Mouse (Mus musculus) myocyte (in vitro differentiated cells): ENCODE data around the gene Cyp4a12b. TPM values are rescaled to one million over a fixed set of nuclear protein-coding genes. Genes with fewer than 3 reads are reported as not detected.

Source experiments
- H3K27me3 ChIP-seq: one replicate; pipeline ENCODE4 v1.6.1; 2011; ENCODE audit not compliant: control insufficient read depth, insufficient read depth, insufficient read length
- H3K36me3 ChIP-seq: one replicate; pipeline ENCODE4 v1.6.1; 2011; ENCODE audit not compliant: control insufficient read depth, insufficient read depth
- H3K4me2 ChIP-seq: one replicate; pipeline ENCODE4 v1.6.1; 2011; ENCODE audit warnings: low read depth, control low read depth
- H3K4me3 ChIP-seq: one replicate; pipeline ENCODE4 v1.5.1; 2011; ENCODE audit warnings: mild to moderate bottlenecking, control low read depth, moderate library complexity
- H3K79me2 ChIP-seq: one replicate; pipeline ENCODE4 v1.6.1; 2011; ENCODE audit not compliant: control insufficient read depth, insufficient read depth
- H3ac ChIP-seq: one replicate; pipeline ENCODE4 v1.6.1; 2011; ENCODE audit not compliant: control insufficient read depth, insufficient read length
- CEBPB ChIP-seq: IDR thresholded peaks from 2 replicates; pipeline ENCODE4 v1.6.1; 2011; ENCODE audit warnings: mild to moderate bottlenecking, moderate library complexity; ENCODE audit not compliant: poor library complexity, insufficient read depth, severe bottlenecking
- MYOD1 ChIP-seq, 3 experiments: IDR thresholded peaks; one replicate each; pipeline ENCODE4 v1.6.1; 2011; ENCODE audit warnings: control low read depth in 2 of 3, low read depth in 2 of 3, mild to moderate bottlenecking in 2 of 3, moderate library complexity in 1 of 3; ENCODE audit not compliant: insufficient read length in 2 of 3, control insufficient read depth in 1 of 3
- SRF ChIP-seq: IDR thresholded peaks from one replicate; pipeline ENCODE4 v1.6.1; 2011; ENCODE audit warnings: low read depth; ENCODE audit not compliant: control insufficient read depth, insufficient read length
- TCF12 ChIP-seq: IDR thresholded peaks from one replicate; pipeline ENCODE4 v1.6.1; 2011; ENCODE audit warnings: mild to moderate bottlenecking, control low read depth; ENCODE audit not compliant: poor library complexity, insufficient read depth, severe bottlenecking
- polyA plus RNA-seq: library from polyadenylated mRNA; unstranded; fragments of >200 nt; fragmentation: generic; extraction: Trizol; gene quantifications from one replicate; pipeline ENCODE4 v1.2.1, GENCODE M21; 2012; ENCODE audit warnings: missing spikeins

Cyp4a12b gene
- polyA plus RNA-seq, 1 experiment, result 0.01 TPM

DNA sequence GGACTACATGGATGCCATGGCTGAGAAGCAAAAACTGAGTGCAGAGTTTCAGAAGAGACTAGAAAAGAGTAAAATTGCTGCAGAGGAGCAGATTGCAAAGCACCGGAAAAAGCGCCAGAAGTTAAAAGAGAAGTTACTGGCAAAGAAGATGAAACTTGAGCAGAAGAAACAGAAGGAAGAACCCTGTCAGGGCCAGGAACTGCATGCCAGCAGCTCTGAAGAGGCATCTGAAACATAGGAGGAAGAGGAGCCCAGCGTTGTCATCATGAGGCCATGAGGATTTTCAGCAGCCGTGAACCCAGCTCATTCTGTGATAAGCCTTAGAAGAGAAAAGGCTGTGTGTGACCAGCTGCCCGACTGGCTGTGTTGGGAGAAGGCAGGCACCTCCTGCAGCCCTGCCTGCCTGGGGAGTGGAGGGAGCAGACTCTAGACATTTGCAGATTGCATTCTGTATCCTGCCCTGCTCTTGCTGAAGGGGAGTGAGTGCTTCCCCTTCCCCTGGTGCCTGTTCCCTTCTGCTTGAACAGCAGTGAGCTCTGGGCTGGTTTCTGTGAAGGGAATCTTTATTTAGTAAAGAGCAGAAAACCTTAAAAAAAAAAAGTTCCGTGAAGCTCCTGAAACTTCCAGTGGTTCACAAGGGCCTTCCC is 69.7 kb downstream of the Cyp4a12b start:
- Histone ChIP-seq H3K27me3 (no peaks in the 10 kb centered on the region), H3K36me3 (no peaks in the 10 kb centered on the region), H3K4me3 (no peak overlapping the region), H3K79me2 (no peaks in the 10 kb centered on the region), H3ac (no peak overlapping the region), H3K4me2 (no peak overlapping the region)
- TF ChIP-seq TCF12 (no peak), SRF (no peak), MYOD1 (IDR thresholded peaks at IDR 0.05; ENCODE audit: control insufficient read depth in 1 of 3, insufficient read length in 2 of 3, low read depth in 2 of 3) (no peak), CEBPB (no peak)

Other genes with a start within 250 kb of the Cyp4a12b start
- not detected for gene Cyp4a29, start 169.5 kb upstream of the Cyp4a12b start, polyA plus RNA-seq
- gene Cyp4a12a, start 112.6 kb upstream of the Cyp4a12b start, polyA plus RNA-seq, result not detected
- gene Cyp4a30b, start 41.0 kb downstream of the Cyp4a12b start, polyA plus RNA-seq, result not detected
- not detected for gene Cyp4a14, start 84.5 kb downstream of the Cyp4a12b start, polyA plus RNA-seq
- gene Cyp4a10, start 106.6 kb downstream of the Cyp4a12b start, polyA plus RNA-seq, result not detected
- not detected for gene Cyp4a31, start 152.0 kb downstream of the Cyp4a12b start, polyA plus RNA-seq
- not detected for gene Cyp4a32, start 189.3 kb downstream of the Cyp4a12b start, polyA plus RNA-seq
- gene Cyp4b1, start 236.1 kb downstream of the Cyp4a12b start, polyA plus RNA-seq, result 0.84 TPM